Mouse (Mus musculus) stomach, postnatal 0 days (tissue): ENCODE measurements around the gene Rpl10. TPM values are rescaled to one million over a fixed set of nuclear protein-coding genes. Genes with fewer than 3 reads are reported as not detected.

Experiments
- ATAC-seq: fragments of 200-750 bp; cut with Nextera tagmentation; 2 replicates; pipeline ENCODE4 v1.8.0; 2017; ENCODE audit not compliant: low FRiP score, low TSS enrichment
- DNase-seq: peaks from one replicate; pipeline ENCODE4 v3.0.0-alpha.2; 2016; ENCODE audit warnings: low spot score
- H3K27ac ChIP-seq: fragments of 300-500 bp; sonication (generic); replicated peaks from 2 replicates; pipeline ENCODE4 v1.5.1; 2014; ENCODE audit warnings: mild to moderate bottlenecking, control low read depth
- H3K27me3 ChIP-seq: fragments of 300-500 bp; sonication (generic); 2 replicates; pipeline ENCODE4 v1.6.1; 2014; ENCODE audit warnings: low read length; ENCODE audit not compliant: control insufficient read depth, insufficient read depth
- H3K36me3 ChIP-seq: fragments of 300-500 bp; sonication (generic); 2 replicates; pipeline ENCODE4 v1.6.1; 2014; ENCODE audit warnings: low read length, mixed read lengths; ENCODE audit not compliant: control insufficient read depth, insufficient read depth
- H3K4me1 ChIP-seq: fragments of 300-500 bp; sonication (generic); replicated peaks from 2 replicates; pipeline ENCODE4 v1.6.1; 2014; ENCODE audit warnings: antibody characterized with exemption; ENCODE audit not compliant: control insufficient read depth, insufficient read depth
- H3K4me2 ChIP-seq: fragments of 300-500 bp; sonication (generic); replicated peaks from 2 replicates; pipeline ENCODE4 v1.6.1; 2014; ENCODE audit warnings: low read depth, mild to moderate bottlenecking, control low read depth, moderate library complexity
- H3K4me3 ChIP-seq: fragments of 300-500 bp; sonication (generic); 2 replicates; pipeline ENCODE4 v1.5.1; 2014; ENCODE audit warnings: low read depth, low read length, control low read depth
- H3K9ac ChIP-seq: fragments of 300-500 bp; sonication (generic); 2 replicates; pipeline ENCODE4 v1.6.1; 2014; ENCODE audit warnings: mild to moderate bottlenecking, low read length, control low read depth, mixed read lengths
- H3K9me3 ChIP-seq: fragments of 300-500 bp; sonication (generic); 2 replicates; pipeline ENCODE4 v1.6.1; 2016; ENCODE audit warnings: low read length; ENCODE audit not compliant: control insufficient read depth
- CTCF ChIP-seq: IDR thresholded peaks from 2 replicates; pipeline ENCODE4 v1.5.1; 2016; ENCODE audit warnings: antibody characterized with exemption, low read depth, mild to moderate bottlenecking, moderate library complexity
- EP300 ChIP-seq: optimal IDR thresholded peaks from 2 replicates; pipeline ENCODE3; 2016; ENCODE audit warnings: antibody characterized with exemption
- WGBS: fragments of 180-500 bp; shearing (Covaris S2); extraction: QIAGEN DNeasy Blood & Tissue Kit; methylation state at CpG from one replicate; pipeline ENCODE4 v1.1.7; 2014; 5-methylcytosine and 5-hydroxymethylcytosine counted together
- polyA plus RNA-seq: library from polyadenylated mRNA; unstranded; fragments of >200 nt; fragmentation: Nextera tagmentation; extraction: Ambion mirVana; gene quantifications from 2 replicates; pipeline ENCODE4 v1.2.1, GENCODE M21; 2015

Rpl10 gene
- polyA plus RNA-seq, 1 experiment from 2014 or later, result 762 TPM

DNA sequence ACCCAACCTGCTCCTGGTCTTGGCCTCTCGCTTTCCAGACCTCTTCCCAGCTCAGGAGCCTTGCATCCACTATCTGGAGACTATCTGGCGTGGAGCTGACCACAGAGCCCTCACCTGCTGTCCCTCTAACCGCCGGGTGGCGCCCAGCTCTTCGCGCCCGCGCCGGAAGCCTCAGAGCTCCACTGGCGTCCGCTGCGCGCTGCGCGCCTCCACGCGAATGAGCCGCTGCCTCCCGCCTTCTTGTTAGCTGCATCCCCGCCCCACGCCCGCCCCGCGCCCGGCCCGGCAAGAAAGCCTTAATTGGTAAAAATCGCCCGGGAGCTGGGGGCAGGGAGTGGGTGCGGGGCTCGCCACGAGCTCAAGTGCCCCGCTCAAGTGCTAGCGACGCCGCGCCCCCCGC is 21.0 kb upstream of the Rpl10 start, which contains the start of gene Flna:
Gene Flna, minus strand, starts transcription at position 206 of the 400 bp plus-strand sequence.
- WGBS, result 28% methylated on average over 26 of the region's 38 CpGs

DNA sequence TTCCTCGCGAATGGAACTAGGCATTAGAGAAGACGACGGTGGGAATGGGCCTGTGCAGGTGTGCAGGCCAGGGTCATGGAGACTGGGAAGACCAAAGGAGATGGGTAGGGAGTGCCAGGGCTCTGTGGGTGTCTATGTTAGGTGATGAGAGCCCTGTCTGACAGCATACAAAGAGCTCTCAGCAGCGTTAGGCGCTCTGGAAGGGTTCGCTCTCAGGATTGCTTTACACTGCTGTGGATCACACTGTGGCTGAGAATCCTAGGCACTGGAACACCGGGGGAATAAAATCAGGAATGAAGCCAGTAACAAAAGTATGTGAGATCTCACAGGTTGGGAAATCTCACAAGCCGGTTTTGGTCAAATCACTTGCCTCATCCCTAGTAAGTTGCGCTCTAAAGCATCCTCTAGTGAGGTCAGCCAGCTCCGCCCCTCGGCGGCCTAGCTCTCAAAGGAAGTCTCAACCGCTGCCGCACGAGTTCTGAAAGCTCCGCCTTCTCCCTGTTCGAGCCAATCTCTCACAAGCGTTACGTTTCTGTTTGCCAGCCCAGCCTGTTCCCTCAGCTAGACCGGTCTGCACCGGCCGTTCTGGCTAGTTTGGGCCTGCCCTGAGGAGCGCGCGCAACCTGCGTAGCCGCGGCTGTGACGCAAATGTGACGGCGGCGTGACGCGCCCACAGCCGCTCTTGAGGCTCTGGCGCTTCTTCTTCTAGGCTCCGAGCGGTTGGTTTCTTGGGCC is 16.3 kb upstream of the Rpl10 start, which contains the start of gene Emd:
Gene Emd, plus strand, starts transcription at position 535 of the 735 bp plus-strand sequence.
- Histone ChIP-seq H3K27ac (peak within 1 kb of the TSS; percentile 90), H3K9ac (peak within 1 kb of the TSS; percentile 76), H3K36me3 (no peaks in the 10 kb centered on the region), H3K4me3 (peak within 1 kb of the TSS; percentile 50), H3K9me3 (no peaks in the 10 kb centered on the region), H3K4me2 (peak within 1 kb of the TSS; percentile 65), H3K27me3 (no peaks in the 10 kb centered on the region), H3K4me1 (no peaks in the 10 kb centered on the region)
- DNase-seq, result peak; percentile 91
- 30% methylated on average over 39 of the region's 39 CpGs for WGBS
- no peak for TF ChIP-seq EP300
- TF ChIP-seq CTCF, result no peak
- peak; percentile 98 for ATAC-seq

More for the DNA sequence above, 21.0 kb upstream of the Rpl10 start, which contains the start of gene Flna:
- H3K27ac ChIP-seq, result peak within 1 kb of the TSS; percentile 93
- peak within 1 kb of the TSS; percentile 44 for H3K4me3 ChIP-seq
- TF ChIP-seq CTCF, result peak; percentile 63
- TF ChIP-seq EP300, result no peak
- H3K27me3 ChIP-seq, result no peaks in the 10 kb centered on the region
- peak within 1 kb of the TSS; percentile 59 for H3K4me2 ChIP-seq
- H3K9ac ChIP-seq, result peak within 1 kb of the TSS; percentile 67
- H3K9me3 ChIP-seq, result no peaks in the 10 kb centered on the region
- ATAC-seq (peak; percentile 8; the same call in 1 of the 2 replicates), DNase-seq (peak; percentile 71)
- no peaks in the 10 kb centered on the region for H3K36me3 ChIP-seq
- no peaks in the 10 kb centered on the region for H3K4me1 ChIP-seq

DNA sequence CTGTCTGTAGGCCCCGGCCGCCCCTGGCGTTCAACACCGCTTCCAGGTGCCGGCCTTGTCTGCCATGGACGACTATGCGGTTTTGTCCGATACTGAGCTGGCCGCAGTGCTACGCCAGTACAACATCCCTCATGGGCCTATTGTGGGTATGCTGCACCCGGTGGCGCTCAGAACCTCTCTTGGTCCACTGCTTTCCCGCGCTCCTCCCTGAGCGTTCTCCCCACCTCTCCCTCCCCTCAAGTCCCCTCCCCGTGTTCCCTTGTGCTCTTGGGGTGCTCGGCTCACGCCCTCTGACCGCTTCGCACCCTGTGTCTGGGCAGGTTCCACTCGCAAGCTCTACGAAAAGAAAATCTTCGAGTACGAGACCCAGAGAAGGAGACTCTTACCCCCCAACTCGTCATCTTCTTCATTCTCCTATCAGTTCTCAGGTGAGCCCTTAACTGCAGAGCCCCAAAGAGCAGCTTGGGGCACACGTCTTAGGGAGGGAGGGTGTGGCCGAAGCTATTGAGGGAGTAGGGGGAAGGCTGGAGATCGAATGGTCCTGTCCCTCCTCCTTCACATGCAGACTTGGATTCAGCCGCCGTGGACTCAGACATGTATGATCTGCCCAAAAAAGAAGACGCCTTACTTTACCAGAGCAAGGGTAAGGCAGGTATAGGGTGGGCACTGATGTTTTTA is 15.6 kb upstream of the Rpl10 start:
- H3K9me3 ChIP-seq, result no peaks in the 10 kb centered on the region
- H3K4me1 ChIP-seq, result no peaks in the 10 kb centered on the region
- H3K4me2 ChIP-seq, result peak overlapping the region; percentile 65
- H3K9ac ChIP-seq, result peak overlapping the region; percentile 76
- no peaks in the 10 kb centered on the region for H3K36me3 ChIP-seq
- peak overlapping the region; percentile 90 for H3K27ac ChIP-seq
- H3K27me3 ChIP-seq, result no peaks in the 10 kb centered on the region
- 24% methylated on average over 27 of the region's 31 CpGs for WGBS
- TF ChIP-seq CTCF (peak; percentile 10; the same call in 1 of the 2 replicates), EP300 (no peak)
- peak overlapping the region; percentile 50 for H3K4me3 ChIP-seq
- peak; percentile 58 for ATAC-seq
- no peak for DNase-seq

DNA sequence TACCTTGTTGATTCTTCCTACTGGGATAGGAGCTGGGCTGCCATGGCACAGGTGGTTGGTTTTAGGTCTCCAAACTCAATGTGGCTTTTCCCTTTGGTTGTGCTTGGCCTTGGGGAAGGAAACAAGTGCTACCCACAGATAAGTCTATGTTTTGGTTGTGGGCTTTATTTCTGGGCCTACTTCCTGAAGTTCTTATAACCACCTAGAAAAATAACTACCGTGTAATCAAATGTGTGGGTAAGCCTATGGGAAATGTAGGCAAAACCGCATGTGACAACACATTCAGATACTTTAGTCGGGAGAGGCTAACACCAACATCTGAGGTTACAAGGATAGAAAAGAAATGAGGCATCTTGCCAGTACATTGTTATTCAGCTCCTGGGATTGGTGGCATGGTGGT is 12.9 kb upstream of the Rpl10 start:
- H3K9ac ChIP-seq, result no peak overlapping the region
- TF ChIP-seq EP300 (no peak), CTCF (no peak)
- H3K9me3 ChIP-seq, result no peaks in the 10 kb centered on the region
- ATAC-seq (no peak), DNase-seq (no peak)
- H3K36me3 ChIP-seq, result no peaks in the 10 kb centered on the region
- H3K27ac ChIP-seq, result no peak overlapping the region
- WGBS, result 88% methylated on average over 3 of the region's 3 CpGs
- no peaks in the 10 kb centered on the region for H3K4me1 ChIP-seq
- no peaks in the 10 kb centered on the region for H3K27me3 ChIP-seq
- H3K4me3 ChIP-seq, result no peak overlapping the region
- H3K4me2 ChIP-seq, result no peak overlapping the region

DNA sequence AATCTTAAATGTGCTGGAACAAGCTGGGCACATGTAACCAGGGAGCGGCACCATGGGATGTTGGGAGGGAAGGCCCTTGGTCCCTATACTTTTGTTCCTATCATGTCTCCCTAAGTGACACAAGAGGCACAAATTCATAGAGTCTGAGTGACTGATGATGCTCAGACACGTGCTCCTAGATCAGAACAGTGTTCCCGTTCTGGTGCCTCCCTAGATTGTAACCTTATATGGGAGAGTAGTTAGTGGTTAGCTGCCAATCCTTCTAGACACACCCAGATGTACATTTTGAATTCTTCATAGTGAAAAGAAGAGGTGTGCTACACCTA is 913 bp upstream of the Rpl10 start:
- peak; percentile 54 for ATAC-seq
- peaks cover 3% of the 10 kb centered on the region; the same call in 1 of the 2 replicates for H3K36me3 ChIP-seq
- no peaks in the 10 kb centered on the region for H3K9me3 ChIP-seq
- peak overlapping the region; percentile 42 for H3K4me2 ChIP-seq
- peak overlapping the region; percentile 41 for H3K9ac ChIP-seq
- DNase-seq, result peak; percentile 18
- H3K4me1 ChIP-seq, result no peaks in the 10 kb centered on the region
- peak overlapping the region; percentile 94 for H3K27ac ChIP-seq
- 34% methylated on average over 3 of the region's 3 CpGs for WGBS
- H3K27me3 ChIP-seq, result no peaks in the 10 kb centered on the region
- TF ChIP-seq EP300 (no peak), CTCF (no peak)
- H3K4me3 ChIP-seq, result peak overlapping the region; percentile 32
